Mouse (Mus musculus) lung, postnatal 0 days (tissue): ENCODE data around the gene Rps7. TPM values are rescaled to one million over a fixed set of nuclear protein-coding genes. Genes with fewer than 3 reads are reported as not detected.

Source experiments
- ATAC-seq: fragments of 200-750 bp; cut with Nextera tagmentation; 2 replicates; pipeline ENCODE4 v1.8.0; 2017; ENCODE audit warnings: moderate library complexity
- DNase-seq: peaks from one replicate; pipeline ENCODE4 v3.0.0-alpha.2; 2016; ENCODE audit warnings: low spot score
- H3K27ac ChIP-seq: fragments of 300-500 bp; sonication (generic); 2 replicates; pipeline ENCODE4 v1.5.1; 2014; ENCODE audit warnings: antibody characterized with exemption, mild to moderate bottlenecking, low read length, mixed read lengths
- H3K27me3 ChIP-seq: fragments of 300-500 bp; sonication (generic); replicated peaks from 2 replicates; pipeline ENCODE4 v1.6.1; 2014; ENCODE audit warnings: low read length, mixed read lengths; ENCODE audit not compliant: insufficient read depth
- H3K36me3 ChIP-seq: fragments of 300-500 bp; sonication (generic); 2 replicates; pipeline ENCODE4 v1.6.1; 2014; ENCODE audit warnings: low read length, mixed read lengths; ENCODE audit not compliant: insufficient read depth
- H3K4me1 ChIP-seq: fragments of 300-500 bp; sonication (generic); 2 replicates; pipeline ENCODE4 v1.6.1; 2014; ENCODE audit warnings: antibody characterized with exemption, low read depth, low read length, mixed read lengths; ENCODE audit not compliant: insufficient read depth
- H3K4me2 ChIP-seq: fragments of 300-500 bp; sonication (generic); replicated peaks from 2 replicates; pipeline ENCODE4 v1.6.1; 2014; ENCODE audit warnings: low read depth, mild to moderate bottlenecking, low read length, moderate library complexity, mixed read lengths
- H3K4me3 ChIP-seq: fragments of 300-500 bp; sonication (generic); 2 replicates; pipeline ENCODE4 v1.5.1; 2014; ENCODE audit warnings: low read depth, low read length
- H3K9ac ChIP-seq: fragments of 300-500 bp; sonication (generic); replicated peaks from 2 replicates; pipeline ENCODE4 v1.6.1; 2014; ENCODE audit warnings: low read depth, mild to moderate bottlenecking
- H3K9me3 ChIP-seq: fragments of 300-500 bp; sonication (generic); 2 replicates; pipeline ENCODE4 v1.6.1; 2016; ENCODE audit warnings: low read length, mixed read lengths
- CTCF ChIP-seq: IDR thresholded peaks from 2 replicates; pipeline ENCODE4 v1.5.1; 2016; ENCODE audit warnings: antibody characterized with exemption, mild to moderate bottlenecking
- EP300 ChIP-seq: IDR thresholded peaks from 2 replicates; pipeline ENCODE4 v1.6.1; 2016; ENCODE audit warnings: antibody characterized with exemption, mild to moderate bottlenecking, control low read depth
- whole genome bisulfite sequencing: fragments of 180-500 bp; shearing (Covaris S2); extraction: QIAGEN DNeasy Blood & Tissue Kit; methylation state at CpG from one replicate; pipeline ENCODE4 v1.1.7; 2014; 5-methylcytosine and 5-hydroxymethylcytosine counted together
- polyA plus RNA-seq: library from polyadenylated mRNA; unstranded; fragments of >200 nt; fragmentation: Nextera tagmentation; extraction: Ambion mirVana; gene quantifications from 2 replicates; pipeline ENCODE4 v1.2.1, GENCODE M21; 2015

Rps7 gene
- polyA plus RNA-seq, result 575 and 592 TPM in 2 replicates

DNA sequence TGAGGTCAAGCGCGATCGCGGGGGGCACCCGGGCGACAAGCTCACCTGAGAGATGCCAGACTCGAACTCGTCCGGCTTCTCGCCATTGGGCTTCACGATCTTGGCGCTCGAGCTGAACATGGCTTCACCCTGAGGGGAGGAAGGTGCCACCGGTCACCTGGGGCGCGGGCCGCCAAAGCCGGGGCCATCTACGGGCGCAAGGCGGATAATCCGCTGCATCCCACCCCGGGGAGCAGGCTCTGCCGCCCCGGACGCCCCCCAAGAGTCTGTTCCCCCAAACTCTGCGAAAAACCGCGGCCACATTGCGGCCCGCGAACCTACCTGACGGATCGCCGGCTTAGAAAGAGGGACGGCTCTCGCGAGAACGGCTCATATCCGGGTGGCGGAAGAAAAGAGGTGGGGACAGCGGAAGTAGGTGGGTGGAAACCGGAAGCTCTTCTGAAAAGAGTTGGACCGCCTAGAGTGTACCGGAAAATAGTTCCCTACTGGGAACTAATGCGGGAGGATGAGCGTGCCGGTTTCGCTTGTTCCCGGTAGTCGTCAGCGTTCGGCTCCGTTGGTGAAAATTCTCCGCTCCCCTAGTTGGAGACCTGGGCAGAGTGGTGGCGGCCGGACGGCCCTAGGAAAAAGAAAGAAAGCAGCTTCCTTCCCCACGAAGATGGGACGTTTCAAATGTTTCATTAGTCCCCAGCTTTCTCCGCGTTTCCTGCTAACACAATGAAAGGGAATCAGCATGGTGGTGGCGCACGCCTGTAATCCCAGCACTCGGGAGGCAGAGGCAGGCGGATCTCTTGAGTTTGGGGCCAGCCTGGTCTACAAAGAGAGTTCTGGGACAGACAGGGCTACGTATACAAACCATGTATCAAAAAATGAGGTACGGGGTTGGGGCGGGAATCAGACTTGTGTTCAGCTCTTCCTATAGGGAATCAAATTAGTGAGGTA, at the start of gene Rps7:
Gene Rps7, minus strand, starts transcription at position 419 of the 942 bp plus-strand sequence.
- Histone ChIP-seq H3K4me2 (peak within 1 kb of the TSS; percentile 80), H3K9ac (peak within 1 kb of the TSS; percentile 99), H3K9me3 (no peaks in the 10 kb centered on the region), H3K4me3 (peak within 1 kb of the TSS; percentile 77), H3K4me1 (peaks cover 4% of the 10 kb centered on the region; the same call in 1 of the 2 replicates), H3K27me3 (no peaks in the 10 kb centered on the region), H3K27ac (peak within 1 kb of the TSS; percentile 88), H3K36me3 (peaks cover 22% of the 10 kb centered on the region)
- ATAC-seq (peak; percentile 99), DNase-seq (peak; percentile 98)
- TF ChIP-seq CTCF (no peak), EP300 (peak; percentile 94)
- 5% methylated on average over 69 of the region's 69 CpGs for WGBS

DNA sequence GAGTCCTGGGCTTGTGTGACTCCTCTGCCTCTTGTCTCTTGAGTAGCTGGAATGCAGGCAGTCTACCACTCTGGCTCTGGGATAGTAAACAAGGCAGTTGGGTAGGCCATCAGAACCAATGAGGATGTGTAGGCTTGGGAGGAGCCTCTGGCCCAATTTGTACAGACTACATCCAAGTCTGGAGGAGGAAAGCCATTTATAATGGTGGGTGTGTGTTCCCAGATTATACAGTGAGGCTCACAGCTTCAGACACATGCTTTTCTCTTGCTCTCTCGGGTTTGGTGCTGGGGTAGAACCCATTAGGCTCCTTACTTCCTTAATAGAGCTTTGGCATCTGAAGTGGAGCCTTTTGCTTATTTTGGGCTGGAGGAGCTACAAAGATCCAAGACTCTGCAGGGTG, 48.9 kb upstream of the Rps7 start:
- H3K4me1 ChIP-seq, result no peaks in the 10 kb centered on the region
- ATAC-seq (no peak), DNase-seq (no peak)
- H3K27me3 ChIP-seq, result no peaks in the 10 kb centered on the region
- H3K4me2 ChIP-seq, result no peak overlapping the region
- no peak overlapping the region for H3K27ac ChIP-seq
- 0 out of 2 replicates have a peak, but pooled peaks cover 9% of the 10 kb centered on the region for H3K36me3 ChIP-seq
- H3K9me3 ChIP-seq, result no peaks in the 10 kb centered on the region
- H3K9ac ChIP-seq, result no peak overlapping the region
- H3K4me3 ChIP-seq, result no peak overlapping the region
- WGBS, result 83% methylated on average over 1 of the region's 1 CpGs
- no peak for TF ChIP-seq CTCF
- TF ChIP-seq EP300, result no peak

DNA sequence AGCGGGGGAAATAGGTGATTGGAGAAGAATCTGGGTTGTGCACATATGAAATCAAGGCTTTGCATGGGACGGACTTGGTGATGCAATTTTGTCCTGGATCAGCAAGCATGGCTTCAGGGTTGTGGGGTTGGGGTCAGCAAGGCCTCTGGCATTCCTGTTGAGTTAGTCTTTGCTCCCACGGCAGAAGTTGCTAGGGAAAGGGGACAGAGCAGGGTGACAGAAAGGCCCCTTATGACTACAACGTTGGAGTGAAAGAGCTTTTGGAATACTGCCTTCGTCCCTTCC, 40.1 kb upstream of the Rps7 start:
- H3K4me2 ChIP-seq, result peak overlapping the region; percentile 58
- H3K9ac ChIP-seq, result peak overlapping the region; percentile 33
- TF ChIP-seq CTCF, result no peak
- TF ChIP-seq EP300, result no peak
- H3K4me3 ChIP-seq, result peak overlapping the region; percentile 57
- ATAC-seq (no peak; the same call in 1 of the 2 replicates), DNase-seq (no peak)
- no peaks in the 10 kb centered on the region for H3K27me3 ChIP-seq
- 48% methylated on average over 5 of the region's 5 CpGs for WGBS
- H3K36me3 ChIP-seq, result no peaks in the 10 kb centered on the region
- H3K4me1 ChIP-seq, result peaks cover 4% of the 10 kb centered on the region; the same call in 1 of the 2 replicates
- no peaks in the 10 kb centered on the region for H3K9me3 ChIP-seq
- H3K27ac ChIP-seq, result peak overlapping the region; percentile 79

- H3K27me3 ChIP-seq, result no peaks in the 10 kb centered on the region
- H3K27ac ChIP-seq, result peak within 1 kb of the TSS; percentile 79
- peak within 1 kb of the TSS; percentile 58 for H3K4me2 ChIP-seq
- WGBS, result 1% methylated on average over 39 of the region's 53 CpGs
- peaks cover 4% of the 10 kb centered on the region; the same call in 1 of the 2 replicates for H3K4me1 ChIP-seq
- H3K9me3 ChIP-seq, result no peaks in the 10 kb centered on the region
- ATAC-seq, result peak; percentile 93
- no peak for TF ChIP-seq EP300
- TF ChIP-seq CTCF, result no peak
- peak within 1 kb of the TSS; percentile 33 for H3K9ac ChIP-seq
- peak; percentile 90 for DNase-seq
- H3K4me3 ChIP-seq, result peak within 1 kb of the TSS; percentile 57
- no peaks in the 10 kb centered on the region for H3K36me3 ChIP-seq
These were observed 39.6 kb upstream of the Rps7 start, which contains the start of gene Adi1 for GRCm38 (mm10) chr12:28675121-28675924. Adi1 (plus strand) TSS chr12:28675231.

DNA sequence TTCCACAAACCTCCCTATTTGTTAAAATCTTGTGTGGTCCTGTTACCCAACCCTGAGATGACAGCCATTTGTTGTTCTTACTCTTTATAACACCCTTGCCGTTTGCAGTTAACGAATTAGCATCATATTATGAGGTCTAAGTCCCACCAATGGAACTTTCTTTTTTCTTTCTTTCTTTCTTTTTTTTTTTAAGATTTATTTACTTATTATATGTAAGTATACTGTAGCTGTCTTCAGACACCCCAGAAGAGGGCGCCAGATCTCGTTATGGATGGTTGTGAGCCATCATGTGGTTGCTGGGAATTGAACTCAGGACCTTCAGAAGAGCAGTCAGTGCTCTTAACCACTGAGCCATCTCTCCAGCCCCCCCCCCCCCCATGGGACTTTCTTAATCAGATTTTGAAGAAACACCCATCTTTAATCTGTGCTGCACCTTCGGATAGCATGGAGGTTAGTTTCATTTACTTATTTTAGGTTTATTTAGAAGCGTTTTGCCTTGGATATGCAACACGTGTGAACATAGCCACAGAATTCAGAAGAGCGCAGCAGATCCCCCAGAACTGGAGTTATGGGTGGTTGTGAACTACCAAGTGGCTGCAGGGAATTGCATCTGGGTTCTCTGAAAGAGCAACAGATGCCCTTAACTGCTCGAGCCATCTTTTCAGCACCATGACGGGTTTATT, 38.4 kb upstream of the Rps7 start:
- Histone ChIP-seq H3K9ac (no peak overlapping the region), H3K9me3 (no peaks in the 10 kb centered on the region), H3K4me3 (no peak overlapping the region), H3K4me2 (peak overlapping the region; percentile 58), H3K27ac (no peak overlapping the region), H3K4me1 (peaks cover 4% of the 10 kb centered on the region; the same call in 1 of the 2 replicates), H3K36me3 (no peaks in the 10 kb centered on the region), H3K27me3 (no peaks in the 10 kb centered on the region)
- no peak for ATAC-seq
- WGBS, result 78% methylated on average over 10 of the region's 10 CpGs
- TF ChIP-seq EP300 (no peak), CTCF (0 out of 2 replicates have a peak, but pooled peaks have one; percentile 17)
- no peak for DNase-seq
